Mouse (Mus musculus): ENCODE measurements around the gene Olfr948. TPM values are rescaled to one million over a fixed set of nuclear protein-coding genes. Genes with fewer than 3 reads are reported as not detected.

The Olfr948 gene
- polyA plus RNA-seq (2012; rRNA removed), result not detected in 2 replicates

GRCm38 (mm10) chr9:39325945-39326344, at the start of gene Olfr948:
Gene Olfr948 (minus strand): TSS chr9:39326045.

GRCm38 (mm10) chr9:39276718-39277117, 49.1 kb downstream of the Olfr948 start, which contains the start of gene Olfr945:
Gene Olfr945 (minus strand): TSS chr9:39276818.

Other genes starting within 250 kb of the Olfr948 start
- gene Olfr938, start 247.2 kb downstream of the Olfr948 start, polyA plus RNA-seq (2012; rRNA removed), result not detected in 2 replicates
- gene Olfr27, start 197.9 kb downstream of the Olfr948 start, polyA plus RNA-seq (2012; rRNA removed), result not detected in 2 replicates
- not detected in 2 replicates for gene Olfr943, start 159.7 kb downstream of the Olfr948 start, polyA plus RNA-seq (2012; rRNA removed)
- not detected in 2 replicates for gene Olfr944, start 124.1 kb downstream of the Olfr948 start, polyA plus RNA-seq (2012; rRNA removed)
- not detected in 2 replicates for gene Olfr1537, start 76.1 kb downstream of the Olfr948 start, polyA plus RNA-seq (2012; rRNA removed)
- not detected in 2 replicates for gene Olfr945, start 49.2 kb downstream of the Olfr948 start, polyA plus RNA-seq (2012; rRNA removed)
- not detected in 2 replicates for gene Olfr951, start 61.4 kb upstream of the Olfr948 start, polyA plus RNA-seq (2012; rRNA removed)
- gene Olfr952, start 101.1 kb upstream of the Olfr948 start, polyA plus RNA-seq (2012; rRNA removed), result not detected in 2 replicates
- gene Olfr954, start 130.7 kb upstream of the Olfr948 start, polyA plus RNA-seq (2012; rRNA removed), result not detected in 2 replicates
- not detected in 2 replicates for gene Olfr955, start 145.9 kb upstream of the Olfr948 start, polyA plus RNA-seq (2012; rRNA removed)
- not detected in 2 replicates for gene Olfr44, start 167.9 kb upstream of the Olfr948 start, polyA plus RNA-seq (2012; rRNA removed)
- not detected in 2 replicates for gene Olfr957, start 189.8 kb upstream of the Olfr948 start, polyA plus RNA-seq (2012; rRNA removed)
- not detected in 2 replicates for gene Olfr958, start 228.0 kb upstream of the Olfr948 start, polyA plus RNA-seq (2012; rRNA removed)
- not detected in 2 replicates for gene Olfr959, start 249.5 kb upstream of the Olfr948 start, polyA plus RNA-seq (2012; rRNA removed)

Measured in liver, embryonic 14 days (tissue).